Mouse (Mus musculus) midbrain, embryonic 14.5 days (tissue): ENCODE measurements around the gene Syt16. TPM values are rescaled to one million over a fixed set of nuclear protein-coding genes. Genes with fewer than 3 reads are reported as not detected.

ENCODE experiments used
- ATAC-seq: fragments of 200-750 bp; cut with Nextera tagmentation; 2 replicates; pipeline ENCODE4 v1.8.0; 2017; ENCODE audit warnings: moderate number of reproducible peaks, moderate library complexity; ENCODE audit not compliant: low FRiP score, low TSS enrichment
- DNase-seq: peaks from one replicate; pipeline ENCODE4 v3.0.0-alpha.2; 2015
- H3K27ac ChIP-seq: fragments of 300-500 bp; sonication (generic); replicated peaks from 2 replicates; pipeline ENCODE4 v1.5.1; 2014; ENCODE audit warnings: mild to moderate bottlenecking, low read depth, low read length, moderate library complexity
- H3K27me3 ChIP-seq: fragments of 300-500 bp; sonication (generic); 2 replicates; pipeline ENCODE4 v1.6.1; 2014; ENCODE audit warnings: low read length, control low read depth, mixed read lengths; ENCODE audit not compliant: control insufficient read depth, insufficient read depth
- H3K36me3 ChIP-seq: fragments of 300-500 bp; sonication (generic); 2 replicates; pipeline ENCODE4 v1.6.1; 2014; ENCODE audit warnings: low read length, control low read depth; ENCODE audit not compliant: control insufficient read depth, insufficient read depth
- H3K4me1 ChIP-seq: fragments of 300-500 bp; sonication (generic); 2 replicates; pipeline ENCODE4 v1.6.1; 2014; ENCODE audit warnings: mild to moderate bottlenecking, antibody characterized with exemption, low read length, control low read depth; ENCODE audit not compliant: control insufficient read depth, insufficient read depth
- H3K4me2 ChIP-seq: fragments of 300-500 bp; sonication (generic); 2 replicates; pipeline ENCODE4 v1.6.1; 2014; ENCODE audit warnings: mild to moderate bottlenecking, low read length, moderate library complexity
- H3K4me3 ChIP-seq: fragments of 300-500 bp; sonication (generic); replicated peaks from 2 replicates; pipeline ENCODE4 v1.5.1; 2014; ENCODE audit warnings: low read depth, low read length
- H3K9ac ChIP-seq: fragments of 300-500 bp; sonication (generic); replicated peaks from 2 replicates; pipeline ENCODE4 v1.6.1; 2014; ENCODE audit warnings: mild to moderate bottlenecking, low read length, moderate library complexity
- H3K9me3 ChIP-seq: fragments of 300-500 bp; sonication (generic); 2 replicates; pipeline ENCODE4 v1.6.1; 2016; ENCODE audit warnings: low read length, control low read depth, mixed read lengths; ENCODE audit not compliant: control insufficient read depth
- WGBS: fragments of 180-500 bp; shearing (Covaris S2); extraction: QIAGEN DNeasy Blood & Tissue Kit; methylation state at CpG from one replicate; pipeline ENCODE4 v1.1.7; 2014; 5-methylcytosine and 5-hydroxymethylcytosine counted together
- polyA plus RNA-seq: library from polyadenylated mRNA; unstranded; fragments of >200 nt; fragmentation: Nextera tagmentation; extraction: Ambion mirVana; gene quantifications from 2 replicates; pipeline ENCODE4 v1.2.1, GENCODE M21; 2014

Gene Syt16
- polyA plus RNA-seq, result 67.7 and 88.4 TPM in 2 replicates

GRCm38 (mm10) chr12:73997297-73998127 is at the start of gene Syt16:
Gene Syt16, plus strand, starts transcription at chr12:73997661.
- peak; percentile 83 for DNase-seq
- Histone ChIP-seq H3K4me3 (peak within 1 kb of the TSS; percentile 64), H3K4me1 (peaks cover 7% of the 10 kb centered on the region; the same call in 1 of the 2 replicates), H3K9ac (peak within 1 kb of the TSS; percentile 93), H3K27me3 (no peaks in the 10 kb centered on the region), H3K4me2 (peak within 1 kb of the TSS; percentile 74), H3K9me3 (no peaks in the 10 kb centered on the region), H3K27ac (peak within 1 kb of the TSS; percentile 84), H3K36me3 (no peaks in the 10 kb centered on the region)
- peak; percentile 85 for ATAC-seq
- 1% methylated on average over 64 of the region's 67 CpGs for WGBS

GRCm38 (mm10) chr12:73948415-73948814 is 49.0 kb upstream of the Syt16 start:
- Histone ChIP-seq H3K27me3 (peaks cover 5% of the 10 kb centered on the region; the same call in 1 of the 2 replicates), H3K9me3 (no peaks in the 10 kb centered on the region), H3K4me1 (no peaks in the 10 kb centered on the region), H3K36me3 (peaks cover 25% of the 10 kb centered on the region), H3K4me2 (no peak overlapping the region), H3K27ac (no peak overlapping the region), H3K9ac (no peak overlapping the region), H3K4me3 (no peak overlapping the region)
- no peak for ATAC-seq
- no peak for DNase-seq
- WGBS, result 86% methylated on average over 4 of the region's 4 CpGs

GRCm38 (mm10) chr12:73949318-73950058 is 48.0 kb upstream of the Syt16 start:
- 5% methylated on average over 46 of the region's 46 CpGs for WGBS
- Histone ChIP-seq H3K4me1 (no peaks in the 10 kb centered on the region), H3K4me2 (peak overlapping the region; percentile 77), H3K4me3 (peak overlapping the region; percentile 42), H3K27me3 (peaks cover 5% of the 10 kb centered on the region; the same call in 1 of the 2 replicates), H3K9me3 (no peaks in the 10 kb centered on the region), H3K27ac (no peak overlapping the region), H3K9ac (peak overlapping the region; percentile 55), H3K36me3 (peaks cover 15% of the 10 kb centered on the region)
- ATAC-seq (peak; percentile 83), DNase-seq (peak; percentile 80)

DNA sequence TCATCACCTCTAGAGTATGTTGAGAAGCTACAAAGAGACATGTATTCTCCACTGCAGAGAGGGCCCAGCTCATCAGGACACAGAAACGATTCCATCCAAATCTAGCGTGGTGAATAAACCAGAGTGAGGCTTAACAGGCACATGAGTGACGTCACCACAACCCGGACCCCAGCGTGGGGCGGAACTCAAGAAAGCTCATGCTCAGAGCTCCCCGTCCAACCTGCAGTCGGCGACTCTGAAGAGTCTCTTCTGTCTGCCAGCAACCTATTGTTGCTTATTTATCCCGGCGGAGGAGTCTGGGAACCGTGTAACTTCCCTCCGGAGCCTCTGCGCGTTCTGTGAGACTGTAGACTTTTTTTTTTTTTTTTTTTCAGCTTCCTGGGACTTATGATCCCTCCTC is 44.6 kb upstream of the Syt16 start:
- Histone ChIP-seq H3K9me3 (no peaks in the 10 kb centered on the region), H3K4me3 (peak overlapping the region; percentile 24), H3K4me1 (no peaks in the 10 kb centered on the region), H3K36me3 (no peaks in the 10 kb centered on the region), H3K27me3 (peaks cover 5% of the 10 kb centered on the region; the same call in 1 of the 2 replicates), H3K27ac (no peak overlapping the region), H3K9ac (no peak overlapping the region), H3K4me2 (peak overlapping the region; percentile 58)
- no peak for ATAC-seq
- WGBS, result 6% methylated on average over 15 of the region's 15 CpGs
- peak; percentile 77 for DNase-seq

GRCm38 (mm10) chr12:73953420-73954186 is 43.9 kb upstream of the Syt16 start:
- H3K9me3 ChIP-seq, result no peaks in the 10 kb centered on the region
- peak; percentile 20 for DNase-seq
- H3K4me1 ChIP-seq, result no peaks in the 10 kb centered on the region
- H3K27me3 ChIP-seq, result peaks cover under 1% of the 10 kb centered on the region; the same call in 1 of the 2 replicates
- peak overlapping the region; percentile 58 for H3K4me2 ChIP-seq
- peak overlapping the region; percentile 24 for H3K4me3 ChIP-seq
- no peaks in the 10 kb centered on the region for H3K36me3 ChIP-seq
- ATAC-seq, result no peak
- H3K9ac ChIP-seq, result no peak overlapping the region
- WGBS, result 58% methylated on average over 14 of the region's 14 CpGs
- H3K27ac ChIP-seq, result no peak overlapping the region

- Histone ChIP-seq H3K36me3 (no peaks in the 10 kb centered on the region), H3K4me1 (no peaks in the 10 kb centered on the region), H3K9me3 (no peaks in the 10 kb centered on the region), H3K4me3 (no peak overlapping the region), H3K27ac (no peak overlapping the region), H3K4me2 (no peak overlapping the region), H3K27me3 (no peaks in the 10 kb centered on the region), H3K9ac (no peak overlapping the region)
- DNase-seq (no peak), ATAC-seq (no peak)
- 85% methylated on average over 5 of the region's 5 CpGs for WGBS
Observed at GRCm38 (mm10) chr12:73954785-73955184, 42.7 kb upstream of the Syt16 start.

DNA sequence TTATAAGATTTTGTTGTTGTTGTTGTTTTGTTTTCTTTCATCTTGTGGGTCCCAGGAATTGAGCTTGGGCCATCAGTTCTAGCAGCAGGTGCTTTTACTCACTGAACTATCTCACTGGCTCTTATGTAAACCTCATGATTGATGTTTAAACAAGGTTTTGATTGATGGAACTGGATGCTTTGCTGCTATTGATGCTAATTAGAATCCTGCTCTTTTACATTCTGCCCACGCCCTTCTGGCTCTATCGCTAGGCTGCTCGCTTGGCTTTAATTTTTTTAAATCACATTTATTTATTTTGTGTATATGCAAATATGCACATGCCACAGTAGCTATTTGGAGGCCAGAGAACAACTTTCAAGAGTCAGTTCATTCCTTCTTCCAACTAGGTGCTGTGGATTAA is 39.8 kb upstream of the Syt16 start:
- H3K4me2 ChIP-seq, result no peak overlapping the region
- no peaks in the 10 kb centered on the region for H3K4me1 ChIP-seq
- ATAC-seq (no peak), DNase-seq (no peak)
- H3K36me3 ChIP-seq, result no peaks in the 10 kb centered on the region
- no peaks in the 10 kb centered on the region for H3K27me3 ChIP-seq
- H3K4me3 ChIP-seq, result no peak overlapping the region
- 80% methylated on average over 3 of the region's 3 CpGs for WGBS
- no peaks in the 10 kb centered on the region for H3K9me3 ChIP-seq
- no peak overlapping the region for H3K27ac ChIP-seq
- no peak overlapping the region for H3K9ac ChIP-seq

GRCm38 (mm10) chr12:73958830-73959229 is 38.6 kb upstream of the Syt16 start:
- H3K27me3 ChIP-seq, result no peaks in the 10 kb centered on the region
- H3K4me1 ChIP-seq, result no peaks in the 10 kb centered on the region
- ATAC-seq (no peak), DNase-seq (no peak)
- H3K9me3 ChIP-seq, result no peaks in the 10 kb centered on the region
- no peaks in the 10 kb centered on the region for H3K36me3 ChIP-seq
- WGBS, result 92% methylated on average over 2 of the region's 2 CpGs
- no peak overlapping the region for H3K9ac ChIP-seq
- no peak overlapping the region for H3K4me2 ChIP-seq
- H3K27ac ChIP-seq, result no peak overlapping the region
- no peak overlapping the region for H3K4me3 ChIP-seq
